Mouse (Mus musculus) heart, embryonic 14.5 days (tissue): ENCODE measurements around the gene Wdr75. TPM values are rescaled to one million over a fixed set of nuclear protein-coding genes. Genes with fewer than 3 reads are reported as not detected.

ENCODE experiments used
- ATAC-seq: fragments of 200-750 bp; cut with Nextera tagmentation; 2 replicates; pipeline ENCODE4 v1.8.0; 2017; ENCODE audit warnings: low read depth, moderate TSS enrichment; ENCODE audit not compliant: insufficient number of reproducible peaks, insufficient read depth, low FRiP score
- H3K27ac ChIP-seq, 2 experiments: fragments of 200-500 bp in 1 of 2; fragments of 300-500 bp in 1 of 2; sonication (generic) in 1 of 2; replicated peaks in 1 of 2; 2 replicates each; pipeline ENCODE4 v1.5.1; 2012 to 2014; ENCODE audit warnings: low read depth in 2 of 2, low read length in 2 of 2, control low read depth in 1 of 2, mild to moderate bottlenecking in 1 of 2, mixed read lengths in 1 of 2; ENCODE audit not compliant: control insufficient read depth in 1 of 2, insufficient read depth in 1 of 2
- H3K27me3 ChIP-seq: fragments of 300-500 bp; sonication (generic); 2 replicates; pipeline ENCODE4 v1.6.1; 2014; ENCODE audit warnings: mild to moderate bottlenecking, low read length, control low read depth; ENCODE audit not compliant: control insufficient read depth, insufficient read depth
- H3K36me3 ChIP-seq: fragments of 300-500 bp; sonication (generic); 2 replicates; pipeline ENCODE4 v1.6.1; 2014; ENCODE audit warnings: mild to moderate bottlenecking, control low read depth, low read length, mixed read lengths; ENCODE audit not compliant: control insufficient read depth, insufficient read depth
- H3K4me1 ChIP-seq, 2 experiments: fragments of 200-500 bp in 1 of 2; fragments of 300-500 bp in 1 of 2; sonication (generic) in 1 of 2; 2 replicates each; pipeline ENCODE4 v1.6.1; 2012 to 2014; ENCODE audit warnings: low read length in 2 of 2, control low read depth in 1 of 2, mixed read lengths in 1 of 2; ENCODE audit not compliant: control insufficient read depth in 2 of 2, insufficient read depth in 2 of 2
- H3K4me2 ChIP-seq: fragments of 300-500 bp; sonication (generic); 2 replicates; pipeline ENCODE4 v1.6.1; 2014; ENCODE audit warnings: mild to moderate bottlenecking, low read length
- H3K4me3 ChIP-seq, 2 experiments: fragments of 200-500 bp in 1 of 2; fragments of 300-500 bp in 1 of 2; sonication (generic) in 1 of 2; 2 replicates each; pipeline ENCODE4 v1.5.1; 2012 to 2014; ENCODE audit warnings: low read length in 2 of 2, mild to moderate bottlenecking in 2 of 2, control low read depth in 1 of 2, low read depth in 1 of 2, moderate library complexity in 1 of 2; ENCODE audit not compliant: control insufficient read depth in 1 of 2, insufficient read depth in 1 of 2
- H3K9ac ChIP-seq: fragments of 300-500 bp; sonication (generic); 2 replicates; pipeline ENCODE4 v1.6.1; 2014; ENCODE audit warnings: mild to moderate bottlenecking, low read length
- H3K9me3 ChIP-seq: fragments of 300-500 bp; sonication (generic); 2 replicates; pipeline ENCODE4 v1.6.1; 2016; ENCODE audit warnings: low read length, control low read depth; ENCODE audit not compliant: control insufficient read depth
- WGBS: fragments of 180-500 bp; shearing (Covaris S2); extraction: QIAGEN DNeasy Blood & Tissue Kit; methylation state at CpG from one replicate; pipeline ENCODE4 v1.1.7; 2014; 5-methylcytosine and 5-hydroxymethylcytosine counted together
- polyA plus RNA-seq: library from polyadenylated mRNA; unstranded; fragments of >200 nt; fragmentation: Nextera tagmentation; extraction: Ambion mirVana; gene quantifications from 2 replicates; pipeline ENCODE4 v1.2.1, GENCODE M21; 2014

Wdr75 gene
- polyA plus RNA-seq, 1 experiment from 2014 or later, result 44.0 TPM

- H3K27ac ChIP-seq, result peak overlapping the region in 1 of 2 experiments; percentile 44; a peak in 1 of 4 replicates
- no peak for ATAC-seq
- H3K9me3 ChIP-seq, result no peaks in the 10 kb centered on the region
- no peaks in the 10 kb centered on the region for H3K27me3 ChIP-seq
- H3K4me1 ChIP-seq, result no peaks in the 10 kb centered on the region
- H3K9ac ChIP-seq, result no peak overlapping the region
- 25% methylated on average over 8 of the region's 8 CpGs for WGBS
- H3K4me3 ChIP-seq, result no peak overlapping the region
- no peaks in the 10 kb centered on the region for H3K36me3 ChIP-seq
- H3K4me2 ChIP-seq, result no peak overlapping the region
Measured at GRCm38 (mm10) chr1:45766123-45766522, 28.8 kb upstream of the Wdr75 start.

DNA sequence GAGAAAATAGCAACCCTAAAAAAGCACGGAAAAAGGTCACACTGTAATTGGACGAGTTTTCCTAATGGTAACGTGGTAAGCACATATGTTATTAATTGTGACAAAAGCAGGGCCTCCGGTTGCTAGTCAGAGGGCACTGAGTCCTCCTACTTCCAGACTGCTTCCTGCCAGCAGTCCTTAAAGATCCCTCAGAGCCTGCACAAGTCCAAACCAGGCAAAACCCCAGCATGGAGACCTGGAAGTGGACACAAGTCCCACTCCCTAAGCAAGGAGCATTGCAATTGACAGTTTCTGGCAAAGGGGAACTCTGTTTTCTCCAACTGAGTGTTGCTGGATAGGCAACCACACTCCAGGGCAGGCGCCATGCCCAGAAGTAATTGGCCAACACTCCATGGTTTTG lies 27.4 kb upstream of the Wdr75 start:
- H3K4me2 ChIP-seq, result no peak overlapping the region
- no peak overlapping the region for H3K9ac ChIP-seq
- 58% methylated on average over 5 of the region's 5 CpGs for WGBS
- no peak for ATAC-seq
- no peak overlapping the region for H3K27ac ChIP-seq
- no peaks in the 10 kb centered on the region for H3K36me3 ChIP-seq
- H3K27me3 ChIP-seq, result no peaks in the 10 kb centered on the region
- H3K4me1 ChIP-seq, result no peaks in the 10 kb centered on the region
- H3K4me3 ChIP-seq, result no peak overlapping the region
- no peaks in the 10 kb centered on the region for H3K9me3 ChIP-seq

- no peak for ATAC-seq
- WGBS, result 90% methylated on average over 13 of the region's 13 CpGs
- no peak overlapping the region for H3K9ac ChIP-seq
- no peak overlapping the region for H3K4me2 ChIP-seq
- no peaks in the 10 kb centered on the region for H3K27me3 ChIP-seq
- no peaks in the 10 kb centered on the region for H3K36me3 ChIP-seq
- H3K4me3 ChIP-seq, result no peak overlapping the region
- H3K4me1 ChIP-seq, result no peaks in the 10 kb centered on the region
- H3K9me3 ChIP-seq, result no peaks in the 10 kb centered on the region
- H3K27ac ChIP-seq, result no peak overlapping the region
Measured at GRCm38 (mm10) chr1:45769321-45769720, 25.6 kb upstream of the Wdr75 start.

GRCm38 (mm10) chr1:45770051-45770450 lies 24.9 kb upstream of the Wdr75 start:
- Histone ChIP-seq H3K9me3 (no peaks in the 10 kb centered on the region), H3K4me1 (no peaks in the 10 kb centered on the region), H3K36me3 (no peaks in the 10 kb centered on the region), H3K4me2 (no peak overlapping the region), H3K4me3 (no peak overlapping the region), H3K9ac (no peak overlapping the region), H3K27me3 (no peaks in the 10 kb centered on the region), H3K27ac (no peak overlapping the region)
- 82% methylated on average over 2 of the region's 2 CpGs for WGBS
- no peak for ATAC-seq

- Histone ChIP-seq H3K4me1 (no peaks in the 10 kb centered on the region), H3K36me3 (no peaks in the 10 kb centered on the region), H3K27ac (no peak overlapping the region), H3K4me3 (no peak overlapping the region), H3K9me3 (no peaks in the 10 kb centered on the region), H3K27me3 (no peaks in the 10 kb centered on the region), H3K4me2 (no peak overlapping the region), H3K9ac (no peak overlapping the region)
- WGBS, result 62% methylated on average over 4 of the region's 4 CpGs
- no peak for ATAC-seq
Measured at GRCm38 (mm10) chr1:45780606-45781288, 14.2 kb upstream of the Wdr75 start.

GRCm38 (mm10) chr1:45816889-45817288 lies 21.9 kb downstream of the Wdr75 start:
- no peak overlapping the region for H3K27ac ChIP-seq
- 31% methylated on average over 1 of the region's 1 CpGs for WGBS
- H3K27me3 ChIP-seq, result no peaks in the 10 kb centered on the region
- no peaks in the 10 kb centered on the region for H3K9me3 ChIP-seq
- H3K9ac ChIP-seq, result no peak overlapping the region
- H3K36me3 ChIP-seq, result peaks cover 96% of the 10 kb centered on the region
- H3K4me1 ChIP-seq, result no peaks in the 10 kb centered on the region
- no peak overlapping the region for H3K4me3 ChIP-seq
- no peak overlapping the region for H3K4me2 ChIP-seq
- no peak for ATAC-seq

- no peaks in the 10 kb centered on the region for H3K27me3 ChIP-seq
- no peak overlapping the region for H3K27ac ChIP-seq
- no peak overlapping the region for H3K9ac ChIP-seq
- ATAC-seq, result no peak
- no peak overlapping the region for H3K4me3 ChIP-seq
- H3K4me2 ChIP-seq, result no peak overlapping the region
- WGBS, result 93% methylated on average over 9 of the region's 9 CpGs
- H3K4me1 ChIP-seq, result no peaks in the 10 kb centered on the region
- H3K36me3 ChIP-seq, result peaks cover 96% of the 10 kb centered on the region
- no peaks in the 10 kb centered on the region for H3K9me3 ChIP-seq
Measured at GRCm38 (mm10) chr1:45818564-45818963, 23.6 kb downstream of the Wdr75 start.

DNA sequence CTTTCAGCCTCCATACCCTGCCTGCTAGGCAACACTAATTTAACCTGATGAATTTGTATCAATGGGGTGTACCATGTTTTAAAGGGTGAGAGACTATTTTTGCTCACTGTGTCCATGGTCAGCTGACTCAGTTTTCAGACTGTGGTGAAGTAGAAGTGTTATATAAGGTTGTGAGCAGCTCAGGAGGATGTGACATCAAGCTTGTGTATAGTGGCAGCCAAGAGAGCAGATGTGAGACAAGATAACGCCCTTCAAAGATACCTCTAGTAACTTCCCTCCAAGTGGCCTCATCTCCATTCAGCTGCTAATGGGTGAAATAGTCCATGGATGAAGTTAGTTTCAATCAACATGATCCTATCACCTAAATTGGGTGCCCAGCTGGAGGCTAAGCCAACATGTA lies 29.5 kb downstream of the Wdr75 start:
- Histone ChIP-seq H3K36me3 (peaks cover 54% of the 10 kb centered on the region), H3K4me3 (no peak overlapping the region), H3K27ac (no peak overlapping the region), H3K9ac (no peak overlapping the region), H3K27me3 (no peaks in the 10 kb centered on the region), H3K9me3 (no peaks in the 10 kb centered on the region), H3K4me2 (no peak overlapping the region), H3K4me1 (no peaks in the 10 kb centered on the region)
- 62% methylated on average over 1 of the region's 1 CpGs for WGBS
- no peak for ATAC-seq
